Mouse (Mus musculus): ENCODE data around the gene Actr3b.

Actr3b gene

GRCm38 (mm10) chr5:25886708-25887107 is 126.9 kb downstream of the Actr3b start:
- DNase-seq (ENCODE audit: low read depth, low spot score): peak; percentile 29

- no peak for DNase-seq (ENCODE audit: low read depth, low spot score)
These were observed 130.1 kb downstream of the Actr3b start for GRCm38 (mm10) chr5:25889746-25890382.

- no peak for DNase-seq (ENCODE audit: low read depth, low spot score)
These were observed 131.5 kb downstream of the Actr3b start for GRCm38 (mm10) chr5:25891321-25891720.
